Mouse (Mus musculus): ENCODE measurements around the gene Kyat3. TPM values are rescaled to one million over a fixed set of nuclear protein-coding genes. Genes with fewer than 3 reads are reported as not detected.

Kyat3 gene
- polyA plus RNA-seq, 1 experiment from 2014 or later: 17.5 TPM

DNA sequence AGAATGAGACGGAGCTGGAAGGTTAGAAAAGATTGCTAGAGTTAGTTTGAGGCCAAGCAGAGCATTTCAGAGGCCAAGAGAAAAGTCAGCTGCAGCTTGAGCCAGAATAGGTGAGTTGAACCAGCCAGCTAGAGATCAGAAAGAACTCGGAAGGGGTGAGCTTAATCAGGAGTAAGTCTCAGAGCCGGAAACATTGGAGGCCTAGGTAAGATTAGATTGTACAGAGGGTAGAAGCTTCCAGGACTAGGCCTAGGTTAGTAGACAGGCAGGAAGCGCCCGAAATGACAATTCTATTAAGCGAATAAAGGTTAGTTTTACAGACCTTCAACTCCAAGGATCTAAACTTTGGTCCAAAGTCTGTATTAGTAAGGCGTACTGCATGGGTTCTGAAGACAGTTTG is 57.7 kb downstream of the Kyat3 start:
- Histone ChIP-seq H3K4me1 (replicated peaks) (no peaks in the 10 kb centered on the region), H3K9ac (no peak overlapping the region), H3K9me3 (no peaks in the 10 kb centered on the region), H3K27ac (no peak overlapping the region), H3K27me3 (replicated peaks) (no peaks in the 10 kb centered on the region), H3K4me2 (replicated peaks) (no peak overlapping the region), H3K36me3 (no peaks in the 10 kb centered on the region), H3K4me3 (replicated peaks) (no peak overlapping the region)
- WGBS: 84% methylated on average over 7 of the region's 7 CpGs
- no peak for ATAC-seq

- no peak overlapping the region for H3K4me3 ChIP-seq (replicated peaks)
- no peaks in the 10 kb centered on the region for H3K36me3 ChIP-seq
- H3K27ac ChIP-seq: no peak overlapping the region
- 70% methylated on average over 6 of the region's 6 CpGs for WGBS
- H3K9me3 ChIP-seq: no peaks in the 10 kb centered on the region
- H3K4me1 ChIP-seq (replicated peaks): no peaks in the 10 kb centered on the region
- no peak overlapping the region for H3K9ac ChIP-seq
- no peak overlapping the region for H3K4me2 ChIP-seq (replicated peaks)
- no peak for ATAC-seq
- no peaks in the 10 kb centered on the region for H3K27me3 ChIP-seq (replicated peaks)
Measured at GRCm38 (mm10) chr3:142760356-142760755, 59.5 kb downstream of the Kyat3 start.

- Histone ChIP-seq H3K9ac (peak within 1 kb of the TSS; percentile 89), H3K27ac (peak within 1 kb of the TSS; percentile 79), H3K36me3 (no peaks in the 10 kb centered on the region), H3K4me3 (replicated peaks) (peak within 1 kb of the TSS; percentile 72), H3K4me2 (replicated peaks) (peak within 1 kb of the TSS; percentile 65), H3K9me3 (no peaks in the 10 kb centered on the region), H3K27me3 (replicated peaks) (no peaks in the 10 kb centered on the region), H3K4me1 (replicated peaks) (0 out of 2 replicates have a peak, but pooled peaks cover 2% of the 10 kb centered on the region)
- ATAC-seq: peak; percentile 100
- under 1% methylated on average over 64 of the region's 64 CpGs for WGBS
Measured at GRCm38 (mm10) chr3:142764995-142765777, 64.3 kb downstream of the Kyat3 start, which contains the start of gene Gtf2b. Gene Gtf2b, plus strand, starts transcription at chr3:142765045.

- Histone ChIP-seq H3K27me3 (replicated peaks) (no peaks in the 10 kb centered on the region), H3K27ac (no peak overlapping the region), H3K36me3 (no peaks in the 10 kb centered on the region), H3K4me3 (replicated peaks) (peak overlapping the region; percentile 72), H3K9ac (peak overlapping the region; percentile 89), H3K4me2 (replicated peaks) (peak overlapping the region; percentile 61), H3K9me3 (no peaks in the 10 kb centered on the region), H3K4me1 (replicated peaks) (0 out of 2 replicates have a peak, but pooled peaks cover 2% of the 10 kb centered on the region)
- WGBS: 9% methylated on average over 10 of the region's 10 CpGs
- ATAC-seq: no peak
Measured at GRCm38 (mm10) chr3:142765778-142766165, 64.9 kb downstream of the Kyat3 start.

DNA sequence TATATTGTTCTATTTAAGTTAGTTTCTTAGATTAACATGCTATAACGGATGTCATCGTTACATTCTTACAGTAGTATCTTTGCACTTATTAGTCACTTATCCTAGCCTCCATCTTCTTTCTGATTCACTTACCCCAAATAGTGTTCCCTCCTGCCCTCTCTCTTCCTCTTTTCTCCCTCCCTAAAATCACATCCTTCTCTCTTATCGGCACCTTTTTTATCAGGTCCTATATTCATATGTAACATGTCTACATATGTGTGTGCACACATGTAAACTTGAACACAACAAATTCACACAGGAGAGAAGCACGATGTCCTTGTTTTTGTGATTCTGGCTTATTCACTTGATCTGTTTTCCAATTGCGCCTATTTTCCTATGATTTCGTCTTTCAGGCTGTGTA is 67.6 kb downstream of the Kyat3 start:
- H3K27me3 ChIP-seq (replicated peaks): no peaks in the 10 kb centered on the region
- ATAC-seq: no peak
- no peak overlapping the region for H3K27ac ChIP-seq
- H3K36me3 ChIP-seq: 0 out of 2 replicates have a peak, but pooled peaks cover 6% of the 10 kb centered on the region
- 0 out of 2 replicates have a peak, but pooled peaks cover 6% of the 10 kb centered on the region for H3K4me1 ChIP-seq (replicated peaks)
- WGBS: 96% methylated on average over 6 of the region's 6 CpGs
- no peaks in the 10 kb centered on the region for H3K9me3 ChIP-seq
- H3K9ac ChIP-seq: no peak overlapping the region
- no peak overlapping the region for H3K4me2 ChIP-seq (replicated peaks)
- no peak overlapping the region for H3K4me3 ChIP-seq (replicated peaks)

- Histone ChIP-seq H3K4me3 (replicated peaks) (no peak overlapping the region), H3K36me3 (0 out of 2 replicates have a peak, but pooled peaks cover 6% of the 10 kb centered on the region), H3K4me2 (replicated peaks) (no peak overlapping the region), H3K27ac (no peak overlapping the region), H3K27me3 (replicated peaks) (no peaks in the 10 kb centered on the region), H3K4me1 (replicated peaks) (0 out of 2 replicates have a peak, but pooled peaks cover 7% of the 10 kb centered on the region), H3K9me3 (no peaks in the 10 kb centered on the region), H3K9ac (no peak overlapping the region)
- ATAC-seq: peak; percentile 46
- 35% methylated on average over 1 of the region's 1 CpGs for WGBS
Measured at GRCm38 (mm10) chr3:142770518-142770917, 69.7 kb downstream of the Kyat3 start.

DNA sequence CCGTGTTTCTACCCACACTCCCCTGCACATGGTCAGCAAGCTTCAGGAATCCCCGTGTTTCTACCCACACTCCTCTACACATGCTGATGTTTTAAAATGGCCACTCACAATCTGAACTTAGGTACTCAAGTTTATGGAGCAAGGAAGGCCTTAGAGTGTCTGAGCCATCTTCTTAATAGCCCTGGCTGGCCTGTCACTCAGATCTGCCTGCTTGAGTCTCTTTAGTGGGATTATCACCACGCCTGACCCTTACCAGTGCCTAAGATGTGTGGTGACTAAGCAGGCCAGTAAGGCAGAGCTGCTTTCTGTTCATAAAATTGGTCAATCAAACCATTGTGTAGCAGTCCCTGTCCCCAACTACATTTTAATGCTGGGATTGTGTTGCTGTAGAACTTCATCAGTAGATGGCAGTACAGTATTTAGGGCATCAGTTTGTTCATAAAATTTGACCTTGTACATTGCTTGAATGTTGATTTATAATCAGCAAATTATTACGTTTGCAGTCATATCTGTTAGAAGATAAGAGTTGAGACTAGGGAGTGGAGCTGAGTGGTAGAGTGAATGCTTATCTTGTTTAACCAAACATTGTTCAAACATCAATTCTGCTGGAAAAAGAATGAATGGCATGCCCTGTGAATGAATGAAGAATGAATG is 72.8 kb downstream of the Kyat3 start:
- Histone ChIP-seq H3K4me1 (replicated peaks) (0 out of 2 replicates have a peak, but pooled peaks cover 5% of the 10 kb centered on the region), H3K36me3 (0 out of 2 replicates have a peak, but pooled peaks cover 6% of the 10 kb centered on the region), H3K27me3 (replicated peaks) (no peaks in the 10 kb centered on the region), H3K4me2 (replicated peaks) (no peak overlapping the region), H3K9me3 (no peaks in the 10 kb centered on the region), H3K9ac (no peak overlapping the region), H3K27ac (no peak overlapping the region), H3K4me3 (replicated peaks) (no peak overlapping the region)
- peak; percentile 85 for ATAC-seq
- WGBS: 64% methylated on average over 4 of the region's 4 CpGs

GRCm38 (mm10) chr3:142777227-142777626 is 76.4 kb downstream of the Kyat3 start:
- H3K9ac ChIP-seq: no peak overlapping the region
- no peak for ATAC-seq
- 72% methylated on average over 3 of the region's 3 CpGs for WGBS
- H3K27ac ChIP-seq: no peak overlapping the region
- H3K4me2 ChIP-seq (replicated peaks): no peak overlapping the region
- no peaks in the 10 kb centered on the region for H3K9me3 ChIP-seq
- no peaks in the 10 kb centered on the region for H3K27me3 ChIP-seq (replicated peaks)
- peaks cover 20% of the 10 kb centered on the region; the same call in 1 of the 2 replicates for H3K36me3 ChIP-seq
- 0 out of 2 replicates have a peak, but pooled peaks cover 5% of the 10 kb centered on the region for H3K4me1 ChIP-seq (replicated peaks)
- no peak overlapping the region for H3K4me3 ChIP-seq (replicated peaks)

- Histone ChIP-seq H3K36me3 (peaks cover 8% of the 10 kb centered on the region), H3K27me3 (replicated peaks) (no peaks in the 10 kb centered on the region), H3K9me3 (no peaks in the 10 kb centered on the region), H3K4me3 (replicated peaks) (no peak overlapping the region), H3K4me2 (replicated peaks) (no peak overlapping the region), H3K27ac (no peak overlapping the region), H3K4me1 (replicated peaks) (no peaks in the 10 kb centered on the region), H3K9ac (no peak overlapping the region)
- WGBS: 83% methylated on average over 2 of the region's 2 CpGs
- no peak for ATAC-seq
Measured at GRCm38 (mm10) chr3:142786423-142787072, 85.7 kb downstream of the Kyat3 start.

- Histone ChIP-seq H3K9ac (no peak overlapping the region), H3K4me1 (replicated peaks) (no peaks in the 10 kb centered on the region), H3K27ac (no peak overlapping the region), H3K9me3 (no peaks in the 10 kb centered on the region), H3K4me3 (replicated peaks) (no peak overlapping the region), H3K27me3 (replicated peaks) (no peaks in the 10 kb centered on the region), H3K4me2 (replicated peaks) (no peak overlapping the region), H3K36me3 (peaks cover 6% of the 10 kb centered on the region)
- WGBS: 91% methylated on average over 3 of the region's 3 CpGs
- no peak for ATAC-seq
Measured at GRCm38 (mm10) chr3:142795587-142795986, 94.7 kb downstream of the Kyat3 start.

All from intestine, embryonic 15.5 days (tissue).